9 mouse cellular contexts compared by ENCODE assay signal in the genomic region with DNA sequence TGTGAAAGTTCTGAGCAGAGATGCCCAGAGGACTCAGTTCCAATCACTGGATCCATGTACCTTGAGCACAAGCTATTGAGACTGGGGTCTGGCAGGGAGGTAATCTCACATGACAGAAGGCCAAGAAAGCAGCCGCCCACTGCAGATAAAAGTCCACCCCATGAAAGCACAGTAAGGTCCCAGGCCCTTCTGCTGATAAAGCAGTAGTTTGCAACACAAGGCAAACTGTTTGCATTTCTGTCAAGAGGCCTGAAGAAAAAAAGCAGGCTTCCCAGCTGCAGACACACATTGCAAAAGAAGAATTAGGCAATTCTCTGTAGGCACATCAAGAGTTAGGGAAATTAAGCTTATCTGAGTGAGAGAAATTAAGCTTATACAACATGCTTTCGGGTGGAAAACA. TPM values are rescaled to one million over a fixed set of nuclear protein-coding genes. Genes with fewer than 3 reads are reported as not detected.
A peak's percentile ranks its signal among the peaks of the same experiment; 100 is the strongest.
DNase-seq lines count a peak whose midpoint lies in the region; ATAC-seq and TF ChIP-seq lines count a peak whose summit lies in the region.
"Had no signal": no experiment of that assay in that cellular context is flagged by ENCODE, and none has a peak within 500 bp of the region (broad histone marks: within the 10 kb centered on the region; RNA-seq: fewer than 3 reads in every experiment).

No protein-coding gene starts in this region.

- H3K36me3 ChIP-seq in heart, embryonic 11.5 days (ENCODE audit: control insufficient read depth, insufficient read depth, low read length), result no peaks in the 10 kb centered on the region

- peak overlapping the region; percentile 93 for H3K27ac ChIP-seq in heart, embryonic 11.5 days (ENCODE audit: low read depth, low read length)
- H3K27ac ChIP-seq in embryonic fibroblast, embryonic 13.5 days (ENCODE audit: insufficient read depth, low read length), result peak overlapping the region; percentile 91

- no peak for TF ChIP-seq CTCF in embryonic fibroblast, embryonic 13.5 days (IDR thresholded peaks at IDR 0.05; ENCODE audit: borderline replicate concordance, insufficient read depth, low read length)

- 14% methylated on average over 2 of the region's 2 CpGs for whole genome bisulfite sequencing in heart, embryonic 11.5 days (ENCODE audit: insufficient replicate concordance)

- DNase-seq in heart, adult 9 months (ENCODE audit: low spot score in 2 of 2), result no peak
- DNase-seq in MEL-GATA-1-ER (ENCODE audit: extremely low read depth, low read depth), result peak; percentile 65
- DNase-seq in lung, postnatal 10 days, result peak; percentile 40
- DNase-seq in left cerebral cortex, postnatal 10 days (ENCODE audit: extremely low spot score in 1 of 2, low spot score in 2 of 2), result no peak
- no peak for DNase-seq in retina, postnatal 1 day
- DNase-seq in kidney, adult 11 months, result no peak

- H3K9ac ChIP-seq in heart, embryonic 11.5 days (ENCODE audit: low read depth, low read length), result peak overlapping the region; percentile 62; the same call in 1 of the 2 replicates

- H3K4me3 ChIP-seq in heart, embryonic 11.5 days (ENCODE audit: low read depth, low read length), result no peak overlapping the region; the same call in 1 of the 2 replicates
- H3K4me3 ChIP-seq in embryonic fibroblast, embryonic 13.5 days (ENCODE audit: insufficient read depth, low read length), result no peak overlapping the region

- no peak; the same call in 1 of the 2 replicates for TF ChIP-seq POLR2A in embryonic fibroblast, embryonic 13.5 days (IDR thresholded peaks at IDR 0.05; ENCODE audit: low read depth, low read length)

- H3K4me1 ChIP-seq in heart, embryonic 11.5 days (ENCODE audit: control insufficient read depth, insufficient read depth, low read length), result peaks cover 72% of the 10 kb centered on the region
- H3K4me1 ChIP-seq in embryonic fibroblast, embryonic 13.5 days (ENCODE audit: control insufficient read depth, insufficient read depth, low read length), result peaks cover 31% of the 10 kb centered on the region

- intact Hi-C loops in left cerebral cortex, postnatal 10 days (cut with DNase I), result no loop called here

- H3K9me3 ChIP-seq in heart, embryonic 11.5 days (replicated peaks; ENCODE audit: control insufficient read depth, low read length), result no peaks in the 10 kb centered on the region

- ATAC-seq in heart, embryonic 11.5 days (replicated peaks; ENCODE audit: insufficient number of reproducible peaks, low FRiP score, low TSS enrichment), result peak; percentile 75; the same call in 1 of the 2 replicates
- ATAC-seq: Patski had no signal

- H3K4me2 ChIP-seq in heart, embryonic 11.5 days, result peak overlapping the region; percentile 20

- H3K27me3 ChIP-seq in heart, embryonic 11.5 days (ENCODE audit: control insufficient read depth, insufficient read depth, low read length), result no peaks in the 10 kb centered on the region
- H3K27me3 ChIP-seq: Patski had no signal

RNA-seq across cellular contexts. Expression of a gene that starts 54.6 kb away (rescaled TPM):
- polyA plus RNA-seq in heart, embryonic 11.5 days (2014; fragmentation: Nextera tagmentation; extraction: Ambion mirVana), result 22.8 and 35.2 TPM in 2 replicates
- 28.6 and 36.3 TPM in 2 replicates for polyA plus RNA-seq in embryonic fibroblast, embryonic 13.5 days (2011; ENCODE audit: insufficient read length, low read depth, missing spikeins)
- 10 to 100 TPM; 38.5 to 40.1 TPM for total RNA-seq in left cerebral cortex, postnatal 10 days (2021)

Comparison
In these comparisons a context has a peak if more than half of its experiments do, and no peak if none do; other contexts are left out.
1. DNase-seq: peak in MEL-GATA-1-ER (single experiment) and lung, postnatal 10 days (single experiment); none in heart, adult 9 months (0 of 2), left cerebral cortex, postnatal 10 days (0 of 2), retina, postnatal 1 day (single experiment) and kidney, adult 11 months (single experiment).